Mouse (Mus musculus): ENCODE data around the gene Ms4a1. TPM values are rescaled to one million over a fixed set of nuclear protein-coding genes. Genes with fewer than 3 reads are reported as not detected.
"Not testable (repeated sequence)": the region's sequence is repeated elsewhere in the genome, so short reads cannot be mapped to it uniquely, and the experiment has no call there.

Gene Ms4a1
- polyA plus RNA-seq (2014; fragmentation: Nextera tagmentation; extraction: Ambion mirVana), result 0.12 TPM in 1 of 2 replicates, not detected in the other

GRCm38 (mm10) chr19:11266052-11266845 lies at the start of gene Ms4a1:
Gene Ms4a1 (minus strand): TSS chr19:11266241.
- Histone ChIP-seq H3K27me3 (replicated peaks; ENCODE audit: control insufficient read depth, insufficient read depth, low read length) (no peaks in the 10 kb centered on the region), H3K4me2 (no peak within 1 kb of the TSS), H3K36me3 (ENCODE audit: control insufficient read depth, insufficient read depth, low read length) (no peaks in the 10 kb centered on the region), H3K9ac (ENCODE audit: low read depth, low read length) (no peak within 1 kb of the TSS), H3K9me3 (ENCODE audit: control insufficient read depth, low read length) (no peaks in the 10 kb centered on the region), H3K4me1 (replicated peaks; ENCODE audit: control insufficient read depth, insufficient read depth, low read length) (no peaks in the 10 kb centered on the region), H3K4me3 (ENCODE audit: low read depth, low read length) (no peak within 1 kb of the TSS), H3K27ac (ENCODE audit: low read depth, low read length) (no peak within 1 kb of the TSS)
- ATAC-seq (replicated peaks; ENCODE audit: low FRiP score) (no peak), DNase-seq (ENCODE audit: low spot score) (no peak)
- WGBS, result 74% methylated on average over 8 of the region's 8 CpGs

- H3K36me3 ChIP-seq (ENCODE audit: control insufficient read depth, insufficient read depth, low read length), result no peaks in the 10 kb centered on the region
- no peak within 1 kb of the TSS for H3K27ac ChIP-seq (ENCODE audit: low read depth, low read length)
- H3K9ac ChIP-seq (ENCODE audit: low read depth, low read length), result no peak within 1 kb of the TSS
- 53% methylated on average over 1 of the region's 1 CpGs for WGBS
- no peak within 1 kb of the TSS for H3K4me2 ChIP-seq
- no peaks in the 10 kb centered on the region for H3K27me3 ChIP-seq (replicated peaks; ENCODE audit: control insufficient read depth, insufficient read depth, low read length)
- DNase-seq (ENCODE audit: low spot score) (no peak), ATAC-seq (replicated peaks; ENCODE audit: low FRiP score) (no peak)
- no peak within 1 kb of the TSS for H3K4me3 ChIP-seq (ENCODE audit: low read depth, low read length)
- H3K4me1 ChIP-seq (replicated peaks; ENCODE audit: control insufficient read depth, insufficient read depth, low read length), result no peaks in the 10 kb centered on the region
- H3K9me3 ChIP-seq (ENCODE audit: control insufficient read depth, low read length), result no peaks in the 10 kb centered on the region
These were observed 48.3 kb upstream of the Ms4a1 start, which contains the start of gene Ms4a14 for GRCm38 (mm10) chr19:11314354-11314753. Gene Ms4a14 (minus strand): TSS chr19:11314454.

GRCm38 (mm10) chr19:11308888-11309287 lies 42.8 kb upstream of the Ms4a1 start:
- Histone ChIP-seq H3K4me3 (ENCODE audit: low read depth, low read length) (no peak overlapping the region), H3K36me3 (ENCODE audit: control insufficient read depth, insufficient read depth, low read length) (no peaks in the 10 kb centered on the region), H3K4me2 (no peak overlapping the region), H3K9ac (ENCODE audit: low read depth, low read length) (no peak overlapping the region), H3K27ac (ENCODE audit: low read depth, low read length) (no peak overlapping the region), H3K27me3 (replicated peaks; ENCODE audit: control insufficient read depth, insufficient read depth, low read length) (no peaks in the 10 kb centered on the region), H3K4me1 (replicated peaks; ENCODE audit: control insufficient read depth, insufficient read depth, low read length) (no peaks in the 10 kb centered on the region), H3K9me3 (ENCODE audit: control insufficient read depth, low read length) (no peaks in the 10 kb centered on the region)
- no peak for ATAC-seq (replicated peaks; ENCODE audit: low FRiP score)
- DNase-seq (ENCODE audit: low spot score), result no peak

- not testable (repeated sequence) for H3K27ac ChIP-seq (ENCODE audit: low read depth, low read length); H3K4me3 ChIP-seq (ENCODE audit: low read depth, low read length); ATAC-seq (replicated peaks; ENCODE audit: low FRiP score); H3K4me2 ChIP-seq; H3K27me3 ChIP-seq (replicated peaks; ENCODE audit: control insufficient read depth, insufficient read depth, low read length); H3K4me1 ChIP-seq (replicated peaks; ENCODE audit: control insufficient read depth, insufficient read depth, low read length); DNase-seq (ENCODE audit: low spot score); H3K9ac ChIP-seq (ENCODE audit: low read depth, low read length); H3K9me3 ChIP-seq (ENCODE audit: control insufficient read depth, low read length); H3K36me3 ChIP-seq (ENCODE audit: control insufficient read depth, insufficient read depth, low read length)
- WGBS, result 57% methylated on average over 4 of the region's 4 CpGs
These were observed 33.5 kb upstream of the Ms4a1 start for GRCm38 (mm10) chr19:11299529-11299928.

GRCm38 (mm10) chr19:11298939-11299338 lies 32.9 kb upstream of the Ms4a1 start:
- 64% methylated on average over 2 of the region's 2 CpGs for WGBS
- Histone ChIP-seq H3K27me3 (replicated peaks; ENCODE audit: control insufficient read depth, insufficient read depth, low read length) (no peaks in the 10 kb centered on the region), H3K4me1 (replicated peaks; ENCODE audit: control insufficient read depth, insufficient read depth, low read length) (no peaks in the 10 kb centered on the region), H3K9me3 (ENCODE audit: control insufficient read depth, low read length) (no peaks in the 10 kb centered on the region), H3K4me3 (ENCODE audit: low read depth, low read length) (no peak overlapping the region), H3K27ac (ENCODE audit: low read depth, low read length) (no peak overlapping the region), H3K36me3 (ENCODE audit: control insufficient read depth, insufficient read depth, low read length) (no peaks in the 10 kb centered on the region), H3K4me2 (no peak overlapping the region), H3K9ac (ENCODE audit: low read depth, low read length) (no peak overlapping the region)
- DNase-seq (ENCODE audit: low spot score) (no peak), ATAC-seq (replicated peaks; ENCODE audit: low FRiP score) (no peak)

- not testable (repeated sequence) for ATAC-seq (replicated peaks; ENCODE audit: low FRiP score); H3K4me1 ChIP-seq (replicated peaks; ENCODE audit: control insufficient read depth, insufficient read depth, low read length); H3K9ac ChIP-seq (ENCODE audit: low read depth, low read length); H3K9me3 ChIP-seq (ENCODE audit: control insufficient read depth, low read length); H3K27ac ChIP-seq (ENCODE audit: low read depth, low read length); H3K36me3 ChIP-seq (ENCODE audit: control insufficient read depth, insufficient read depth, low read length); H3K27me3 ChIP-seq (replicated peaks; ENCODE audit: control insufficient read depth, insufficient read depth, low read length); H3K4me3 ChIP-seq (ENCODE audit: low read depth, low read length)
- DNase-seq (ENCODE audit: low spot score), result peak; percentile 33
- 17% methylated on average over 3 of the region's 3 CpGs for WGBS
- H3K4me2 ChIP-seq, result peak overlapping the region; percentile 62; the same call in 1 of the 2 replicates
These were observed 27.6 kb upstream of the Ms4a1 start for GRCm38 (mm10) chr19:11293616-11294015.

GRCm38 (mm10) chr19:11292990-11293389 lies 26.9 kb upstream of the Ms4a1 start:
- H3K27ac ChIP-seq (ENCODE audit: low read depth, low read length), result no peak overlapping the region
- no peaks in the 10 kb centered on the region for H3K9me3 ChIP-seq (ENCODE audit: control insufficient read depth, low read length)
- peak; percentile 47 for DNase-seq (ENCODE audit: low spot score)
- H3K36me3 ChIP-seq (ENCODE audit: control insufficient read depth, insufficient read depth, low read length), result no peaks in the 10 kb centered on the region
- ATAC-seq (replicated peaks; ENCODE audit: low FRiP score), result no peak
- no peaks in the 10 kb centered on the region for H3K4me1 ChIP-seq (replicated peaks; ENCODE audit: control insufficient read depth, insufficient read depth, low read length)
- peak overlapping the region; percentile 62 for H3K4me2 ChIP-seq
- H3K4me3 ChIP-seq (ENCODE audit: low read depth, low read length), result peak overlapping the region; percentile 46
- H3K9ac ChIP-seq (ENCODE audit: low read depth, low read length), result 0 out of 2 replicates have a peak overlapping the region, but pooled peaks have one; percentile 46
- 4% methylated on average over 12 of the region's 12 CpGs for WGBS
- no peaks in the 10 kb centered on the region for H3K27me3 ChIP-seq (replicated peaks; ENCODE audit: control insufficient read depth, insufficient read depth, low read length)

GRCm38 (mm10) chr19:11283773-11284172 lies 17.7 kb upstream of the Ms4a1 start, which contains the start of gene Ms4a5:
Gene Ms4a5 (minus strand): TSS chr19:11283873.
- Histone ChIP-seq H3K4me1 (replicated peaks; ENCODE audit: control insufficient read depth, insufficient read depth, low read length) (no peaks in the 10 kb centered on the region), H3K9me3 (ENCODE audit: control insufficient read depth, low read length) (no peaks in the 10 kb centered on the region), H3K27me3 (replicated peaks; ENCODE audit: control insufficient read depth, insufficient read depth, low read length) (no peaks in the 10 kb centered on the region), H3K9ac (ENCODE audit: low read depth, low read length) (no peak within 1 kb of the TSS), H3K4me2 (no peak within 1 kb of the TSS), H3K4me3 (ENCODE audit: low read depth, low read length) (no peak within 1 kb of the TSS), H3K36me3 (ENCODE audit: control insufficient read depth, insufficient read depth, low read length) (no peaks in the 10 kb centered on the region), H3K27ac (ENCODE audit: low read depth, low read length) (no peak within 1 kb of the TSS)
- WGBS, result 80% methylated on average over 2 of the region's 2 CpGs
- ATAC-seq (replicated peaks; ENCODE audit: low FRiP score), result no peak
- DNase-seq (ENCODE audit: low spot score), result no peak

GRCm38 (mm10) chr19:11280223-11280622 lies 14.2 kb upstream of the Ms4a1 start:
- ATAC-seq (replicated peaks; ENCODE audit: low FRiP score) (no peak), DNase-seq (ENCODE audit: low spot score) (no peak)
- Histone ChIP-seq H3K4me1 (replicated peaks; ENCODE audit: control insufficient read depth, insufficient read depth, low read length) (no peaks in the 10 kb centered on the region), H3K27ac (ENCODE audit: low read depth, low read length) (no peak overlapping the region), H3K4me3 (ENCODE audit: low read depth, low read length) (no peak overlapping the region), H3K9me3 (ENCODE audit: control insufficient read depth, low read length) (no peaks in the 10 kb centered on the region), H3K36me3 (ENCODE audit: control insufficient read depth, insufficient read depth, low read length) (no peaks in the 10 kb centered on the region), H3K27me3 (replicated peaks; ENCODE audit: control insufficient read depth, insufficient read depth, low read length) (no peaks in the 10 kb centered on the region), H3K9ac (ENCODE audit: low read depth, low read length) (no peak overlapping the region), H3K4me2 (no peak overlapping the region)
- 76% methylated on average over 3 of the region's 3 CpGs for WGBS

Data from liver, embryonic 11.5 days (tissue).